Mouse (Mus musculus) naive thymus-derived CD4-positive, alpha-beta T cell, adult 5 months (primary cell): ENCODE data around the gene Olfr250. TPM values are rescaled to one million over a fixed set of nuclear protein-coding genes. Genes with fewer than 3 reads are reported as not detected.

ENCODE experiments used
- polyA plus RNA-seq: library from polyadenylated mRNA; unstranded; fragments of 100-300 nt; shearing (Covaris generic); gene quantifications from one replicate; pipeline ENCODE4 v1.2.1, GENCODE M21; 2017

The Olfr250 gene
- polyA plus RNA-seq = 0.09 TPM

GRCm38 (mm10) chr9:38366596-38366995 is at the start of gene Olfr250:
Gene Olfr250 (plus strand): TSS chr9:38366896.

GRCm38 (mm10) chr9:38328760-38329159 is 37.9 kb upstream of the Olfr250 start, which contains the start of gene Olfr25:
Gene Olfr25 (plus strand): TSS chr9:38329060.

GRCm38 (mm10) chr9:38348111-38348510 is 18.6 kb upstream of the Olfr250 start, which contains the start of gene Olfr898:
Gene Olfr898 (plus strand): TSS chr9:38348411.

GRCm38 (mm10) chr9:38376786-38377185 is 10.1 kb downstream of the Olfr250 start, which contains the start of gene Olfr251:
Gene Olfr251 (plus strand): TSS chr9:38377086.

GRCm38 (mm10) chr9:38401398-38401797 is 34.7 kb downstream of the Olfr250 start, which contains the start of gene Olfr147:
Gene Olfr147 (plus strand): TSS chr9:38401698.

Other genes starting within 250 kb of the Olfr250 start
- 0.39 TPM for gene Olfr890, start 224.4 kb upstream of the Olfr250 start, polyA plus RNA-seq
- gene Olfr891, start 186.1 kb upstream of the Olfr250 start, polyA plus RNA-seq = not detected
- not detected for gene Olfr893, start 158.5 kb upstream of the Olfr250 start, polyA plus RNA-seq
- not detected for gene Olfr894, start 148.8 kb upstream of the Olfr250 start, polyA plus RNA-seq
- not detected for gene Olfr143, start 114.1 kb upstream of the Olfr250 start, polyA plus RNA-seq
- not detected for gene Olfr895, start 99.0 kb upstream of the Olfr250 start, polyA plus RNA-seq
- gene Olfr896-ps1, start 75.8 kb upstream of the Olfr250 start, polyA plus RNA-seq = not detected
- gene Olfr25, start 37.8 kb upstream of the Olfr250 start, polyA plus RNA-seq = not detected
- not detected for gene Olfr898, start 18.5 kb upstream of the Olfr250 start, polyA plus RNA-seq
- not detected for gene Olfr251, start 10.2 kb downstream of the Olfr250 start, polyA plus RNA-seq
- gene Olfr147, start 34.8 kb downstream of the Olfr250 start, polyA plus RNA-seq = 0.10 TPM
- gene Olfr901, start 62.6 kb downstream of the Olfr250 start, polyA plus RNA-seq = not detected
- gene Olfr902, start 80.8 kb downstream of the Olfr250 start, polyA plus RNA-seq = not detected
- not detected for gene Olfr904, start 96.2 kb downstream of the Olfr250 start, polyA plus RNA-seq
- gene Olfr905, start 104.2 kb downstream of the Olfr250 start, polyA plus RNA-seq = not detected
- not detected for gene Olfr906, start 120.2 kb downstream of the Olfr250 start, polyA plus RNA-seq
- gene Olfr907, start 128.9 kb downstream of the Olfr250 start, polyA plus RNA-seq = not detected
- gene Olfr911-ps1, start 154.7 kb downstream of the Olfr250 start, polyA plus RNA-seq = not detected
- not detected for gene Olfr910, start 171.0 kb downstream of the Olfr250 start, polyA plus RNA-seq
- gene Olfr912, start 213.3 kb downstream of the Olfr250 start, polyA plus RNA-seq = 0.12 TPM
- not detected for gene Olfr913, start 225.9 kb downstream of the Olfr250 start, polyA plus RNA-seq
- not detected for gene Olfr914, start 238.2 kb downstream of the Olfr250 start, polyA plus RNA-seq